Mouse (Mus musculus) brown adipose tissue, adult 24 weeks (tissue): ENCODE results near the gene Olfr1381. TPM values are rescaled to one million over a fixed set of nuclear protein-coding genes. Genes with fewer than 3 reads are reported as not detected.
"Not testable (repeated sequence)": the region's sequence is repeated elsewhere in the genome, so short reads cannot be mapped to it uniquely, and the experiment has no call there.

Experiments used
- H3K27ac ChIP-seq: fragments of 200-500 bp; replicated peaks from 2 replicates; pipeline ENCODE4 v1.5.1; 2012; ENCODE audit warnings: low read depth, mild to moderate bottlenecking, low read length
- H3K4me1 ChIP-seq: fragments of 200-500 bp; 2 replicates; pipeline ENCODE4 v1.6.1; 2012; ENCODE audit warnings: low read length, mixed read lengths; ENCODE audit not compliant: control insufficient read depth, insufficient read depth, insufficient read length
- H3K4me3 ChIP-seq: fragments of 200-500 bp; 2 replicates; pipeline ENCODE4 v1.5.1; 2012; ENCODE audit warnings: low read depth, mild to moderate bottlenecking, low read length, moderate library complexity; ENCODE audit not compliant: insufficient read depth
- polyA plus RNA-seq: library from polyadenylated mRNA; stranded (reverse); fragments of >200 nt; gene quantifications from 2 replicates; pipeline ENCODE4 v1.2.4, GENCODE M21; 2012; ENCODE audit not compliant: missing spikeins, insufficient read depth, insufficient read length

Olfr1381 gene
- not detected in 2 replicates for polyA plus RNA-seq

- not testable (repeated sequence) for H3K27ac ChIP-seq, H3K4me1 ChIP-seq, H3K4me3 ChIP-seq
Measured at GRCm38 (mm10) chr11:49543149-49543548, at the start of gene Olfr1381. Gene Olfr1381 (plus strand): TSS chr11:49543449.

GRCm38 (mm10) chr11:49518086-49518485 is 25.2 kb upstream of the Olfr1381 start:
- Histone ChIP-seq H3K27ac (no peak overlapping the region), H3K4me1 (no peaks in the 10 kb centered on the region), H3K4me3 (no peak overlapping the region)

- H3K4me3 ChIP-seq: no peak within 1 kb of the TSS
- no peak within 1 kb of the TSS for H3K27ac ChIP-seq
- no peaks in the 10 kb centered on the region for H3K4me1 ChIP-seq
Measured at GRCm38 (mm10) chr11:49519348-49519747, 23.9 kb upstream of the Olfr1381 start, which contains the start of gene Olfr1383. Gene Olfr1383 (plus strand): TSS chr11:49519648.

GRCm38 (mm10) chr11:49527947-49528346 is 15.3 kb upstream of the Olfr1381 start, which contains the start of gene Olfr1382:
Gene Olfr1382 (plus strand): TSS chr11:49528247.
- Histone ChIP-seq H3K4me3 (no peak within 1 kb of the TSS), H3K27ac (no peak within 1 kb of the TSS), H3K4me1 (no peaks in the 10 kb centered on the region)

- Histone ChIP-seq H3K4me1 (no peaks in the 10 kb centered on the region), H3K27ac (no peak overlapping the region), H3K4me3 (no peak overlapping the region)
Measured at GRCm38 (mm10) chr11:49532761-49533160, 10.5 kb upstream of the Olfr1381 start.

GRCm38 (mm10) chr11:49536631-49537030 is 6.6 kb upstream of the Olfr1381 start:
- not testable (repeated sequence) for H3K4me1 ChIP-seq, H3K4me3 ChIP-seq, H3K27ac ChIP-seq

GRCm38 (mm10) chr11:49554033-49554432 is 10.8 kb downstream of the Olfr1381 start:
- not testable (repeated sequence) for H3K4me1 ChIP-seq, H3K4me3 ChIP-seq, H3K27ac ChIP-seq

- H3K27ac ChIP-seq, H3K4me1 ChIP-seq, H3K4me3 ChIP-seq: not testable (repeated sequence)
Measured at GRCm38 (mm10) chr11:49556578-49556977, 13.3 kb downstream of the Olfr1381 start, which contains the start of gene Olfr1380. Gene Olfr1380 (plus strand): TSS chr11:49556878.

GRCm38 (mm10) chr11:49575054-49575453 is 31.8 kb downstream of the Olfr1381 start:
- H3K4me1 ChIP-seq, H3K4me3 ChIP-seq, H3K27ac ChIP-seq: not testable (repeated sequence)

GRCm38 (mm10) chr11:49580452-49580851 is 37.2 kb downstream of the Olfr1381 start:
- not testable (repeated sequence) for H3K27ac ChIP-seq, H3K4me1 ChIP-seq, H3K4me3 ChIP-seq

- no peak overlapping the region for H3K4me3 ChIP-seq
- no peak overlapping the region for H3K27ac ChIP-seq
- H3K4me1 ChIP-seq: no peaks in the 10 kb centered on the region
Measured at GRCm38 (mm10) chr11:49590213-49590612, 47.0 kb downstream of the Olfr1381 start.

- H3K4me1 ChIP-seq, H3K27ac ChIP-seq, H3K4me3 ChIP-seq: not testable (repeated sequence)
Measured at GRCm38 (mm10) chr11:49597149-49597548, 53.9 kb downstream of the Olfr1381 start.

Other genes starting within 250 kb of the Olfr1381 start
- gene Olfr10, start 238.7 kb upstream of the Olfr1381 start, polyA plus RNA-seq: not detected in 2 replicates
- not detected in 2 replicates for gene Olfr1391, start 220.7 kb upstream of the Olfr1381 start, polyA plus RNA-seq
- not detected in 2 replicates for gene Olfr1390, start 208.3 kb upstream of the Olfr1381 start, polyA plus RNA-seq
- not detected in 2 replicates for gene Olfr1389, start 120.4 kb upstream of the Olfr1381 start, polyA plus RNA-seq
- gene Olfr1388, start 106.8 kb upstream of the Olfr1381 start, polyA plus RNA-seq: not detected in 2 replicates
- gene Olfr1387, start 88.1 kb upstream of the Olfr1381 start, polyA plus RNA-seq: not detected in 2 replicates
- not detected in 2 replicates for gene Olfr1386, start 78.4 kb upstream of the Olfr1381 start, polyA plus RNA-seq
- gene Olfr1385, start 54.4 kb upstream of the Olfr1381 start, polyA plus RNA-seq: not detected in 2 replicates
- gene Olfr1384, start 36.7 kb upstream of the Olfr1381 start, polyA plus RNA-seq: not detected in 2 replicates
- not detected in 2 replicates for gene Olfr1383, start 23.8 kb upstream of the Olfr1381 start, polyA plus RNA-seq
- gene Olfr1382, start 15.2 kb upstream of the Olfr1381 start, polyA plus RNA-seq: not detected in 2 replicates
- gene Olfr1380, start 13.4 kb downstream of the Olfr1381 start, polyA plus RNA-seq: not detected in 2 replicates
- 2.1 and 2.7 TPM in 2 replicates for gene Flt4, start 65.8 kb downstream of the Olfr1381 start, polyA plus RNA-seq
- gene Scgb3a1, start 120.2 kb downstream of the Olfr1381 start, polyA plus RNA-seq: not detected in 2 replicates
- gene Cnot6, start 169.3 kb downstream of the Olfr1381 start, polyA plus RNA-seq: 9.9 and 10.8 TPM in 2 replicates